Mouse (Mus musculus) cerebellum, postnatal 4 days (tissue): ENCODE data around the gene Fam57b.

Experiments
- DNase-seq, 2 experiments: peaks; one replicate each; pipeline ENCODE4 v3.0.0; 2022; ENCODE audit warnings: low spot score in 2 of 2, mixed read lengths in 1 of 2

Gene Fam57b

DNA sequence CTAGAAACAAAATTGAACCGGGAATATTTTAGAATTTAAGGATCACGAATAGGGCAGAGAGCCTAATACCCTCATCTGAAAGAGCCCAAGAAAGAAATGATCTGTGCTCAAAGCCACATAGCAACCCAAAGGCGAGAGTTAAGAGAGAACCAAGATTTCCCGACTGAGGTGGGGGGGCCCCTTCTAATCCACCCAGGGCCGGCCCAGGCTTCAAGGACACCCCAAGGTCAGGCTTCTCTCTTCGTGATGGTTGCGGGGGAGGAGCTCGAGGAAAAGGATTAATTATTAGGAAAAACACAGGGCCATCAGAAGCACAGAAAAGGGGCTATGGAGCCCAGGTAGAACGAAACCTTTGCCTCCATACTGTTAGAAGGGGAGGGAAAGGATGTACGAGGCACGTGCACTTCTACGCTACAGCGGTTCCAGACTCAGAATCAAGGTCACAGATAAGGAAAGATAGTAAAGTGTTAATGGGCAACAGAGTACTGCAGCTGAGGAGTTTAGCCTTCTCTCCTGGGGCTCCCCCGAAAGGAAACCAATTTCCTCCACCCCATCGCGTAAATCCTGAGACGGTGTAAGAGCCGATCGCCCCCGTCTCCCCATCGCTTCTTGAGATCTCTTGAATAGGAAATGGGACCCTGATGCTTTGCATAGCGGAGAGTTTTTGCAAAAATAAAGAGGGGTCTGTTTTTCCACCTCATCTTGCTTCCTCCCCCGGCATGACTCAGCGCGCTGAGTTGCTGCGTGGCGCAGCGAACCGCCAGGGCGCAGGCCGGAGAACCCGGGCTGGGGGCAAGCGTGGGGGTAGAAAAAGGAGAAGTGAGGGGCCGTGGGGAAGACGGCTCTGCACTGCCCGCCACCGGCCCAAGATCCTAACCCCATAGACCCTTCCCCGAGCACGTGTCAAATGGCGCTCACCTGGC lies 920 bp downstream of the Fam57b start:
- DNase-seq, result no peak

DNA sequence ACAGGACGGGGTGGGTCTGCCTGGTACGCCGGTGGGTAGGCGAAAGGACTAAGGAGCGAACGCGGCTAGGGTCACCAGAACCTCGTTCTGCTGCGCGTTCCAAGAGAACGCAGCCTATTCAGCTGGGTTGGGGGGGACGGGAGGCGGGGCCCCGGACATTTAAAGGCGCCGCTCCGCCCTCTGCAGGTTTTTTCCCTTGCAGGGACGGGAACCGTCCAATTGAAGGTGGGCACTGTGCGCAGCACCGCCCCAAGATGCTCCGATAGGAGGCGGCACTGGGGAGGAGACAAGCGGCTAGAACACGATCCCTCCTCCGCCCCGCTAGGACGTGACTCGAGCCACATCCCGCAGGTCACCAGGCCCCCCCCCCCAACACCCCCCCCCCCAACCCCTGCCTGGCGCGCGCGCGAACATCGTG lies 1.6 kb downstream of the Fam57b start:
- peak; percentile 90 to 95 for DNase-seq

- DNase-seq, result peak in 1 of 2 experiments; percentile 77
These were observed 2.2 kb downstream of the Fam57b start for GRCm38 (mm10) chr7:126799468-126800268.

GRCm38 (mm10) chr7:126800269-126801056 lies 3.0 kb downstream of the Fam57b start:
- no peak for DNase-seq

DNA sequence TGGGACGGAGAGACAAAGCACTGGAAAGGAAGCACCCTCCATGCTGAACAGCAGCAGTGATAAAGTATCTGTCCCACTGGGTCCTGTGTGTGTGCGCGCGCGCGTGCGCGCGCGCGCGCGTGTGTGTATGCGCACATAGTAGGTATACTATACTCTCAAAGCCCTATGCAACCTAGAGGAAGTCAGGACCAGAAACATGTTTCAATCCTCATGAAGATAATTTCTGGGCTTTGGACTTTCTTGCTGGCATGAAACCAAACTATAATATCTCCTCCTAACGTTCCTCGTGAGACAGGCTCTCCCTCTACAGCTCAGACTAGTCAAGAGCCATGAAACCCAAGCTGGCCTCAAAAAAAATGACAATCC lies 3.6 kb downstream of the Fam57b start:
- no peak for DNase-seq

DNA sequence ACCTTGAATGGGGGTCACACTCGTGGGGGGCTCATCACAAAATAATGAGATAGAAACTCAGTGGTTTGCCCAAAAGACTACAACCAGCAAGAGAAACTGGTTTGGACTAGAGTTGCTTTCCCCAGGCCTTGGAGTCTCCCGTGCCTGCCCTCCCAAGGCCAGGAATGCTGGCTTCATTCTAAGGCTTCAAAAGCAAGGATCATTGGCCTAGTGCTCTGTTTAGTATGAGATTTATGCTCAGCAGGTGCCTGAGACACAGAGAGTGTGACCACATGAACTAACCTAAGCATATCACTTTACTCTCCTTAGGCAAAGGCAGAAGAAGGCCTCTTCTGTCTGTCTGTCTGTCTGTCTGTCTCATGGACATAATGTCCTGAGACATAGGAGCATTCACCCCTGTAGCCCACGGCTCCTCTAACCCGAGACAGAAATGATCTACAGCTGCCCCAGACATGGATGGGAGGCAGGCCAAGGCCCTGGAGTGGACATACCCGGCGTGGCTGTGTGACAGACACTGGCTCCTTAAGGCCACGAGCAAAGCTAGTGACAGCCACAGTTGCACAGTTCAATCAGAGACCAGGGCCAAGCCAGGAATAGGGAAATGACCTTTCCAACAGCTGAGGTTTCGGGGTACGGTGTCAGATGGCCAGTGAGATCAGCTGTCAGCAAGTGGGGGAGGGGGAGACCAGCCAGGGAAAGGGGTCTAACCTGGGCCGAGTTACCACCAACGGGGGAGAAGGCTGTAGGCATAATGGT lies 4.8 kb downstream of the Fam57b start:
- no peak for DNase-seq

GRCm38 (mm10) chr7:126803181-126803580 lies 5.7 kb downstream of the Fam57b start:
- no peak for DNase-seq

DNA sequence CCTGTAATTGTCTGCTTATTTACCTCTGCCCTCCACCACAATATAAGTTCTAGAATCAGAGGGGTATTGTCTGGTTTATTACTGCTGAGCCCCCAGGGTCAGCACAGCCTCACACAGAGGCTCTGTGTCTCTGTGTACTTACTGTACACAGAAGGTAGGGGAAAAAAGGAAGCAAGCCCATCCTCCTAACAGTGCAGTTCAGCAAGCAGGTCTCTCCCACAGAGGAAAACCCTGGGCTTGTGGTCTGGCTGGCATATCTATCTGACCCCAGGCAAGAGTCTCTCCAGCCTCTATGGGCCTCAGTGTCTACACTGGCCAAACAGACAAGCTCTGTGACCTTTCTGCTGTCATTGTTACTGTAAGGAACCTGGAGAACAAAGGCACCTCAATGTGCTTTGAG lies 6.3 kb downstream of the Fam57b start:
- DNase-seq, result no peak

GRCm38 (mm10) chr7:126806956-126807355 lies 9.5 kb downstream of the Fam57b start:
- DNase-seq, result no peak

- no peak for DNase-seq
These were observed 9.9 kb downstream of the Fam57b start for GRCm38 (mm10) chr7:126807405-126807804.

GRCm38 (mm10) chr7:126808703-126809455 lies 11.4 kb downstream of the Fam57b start:
- peak; percentile 66 to 85 for DNase-seq

- no peak for DNase-seq
These were observed 12.4 kb downstream of the Fam57b start for GRCm38 (mm10) chr7:126809723-126810369.

GRCm38 (mm10) chr7:126815726-126816222 lies 18.3 kb downstream of the Fam57b start:
- no peak for DNase-seq

DNA sequence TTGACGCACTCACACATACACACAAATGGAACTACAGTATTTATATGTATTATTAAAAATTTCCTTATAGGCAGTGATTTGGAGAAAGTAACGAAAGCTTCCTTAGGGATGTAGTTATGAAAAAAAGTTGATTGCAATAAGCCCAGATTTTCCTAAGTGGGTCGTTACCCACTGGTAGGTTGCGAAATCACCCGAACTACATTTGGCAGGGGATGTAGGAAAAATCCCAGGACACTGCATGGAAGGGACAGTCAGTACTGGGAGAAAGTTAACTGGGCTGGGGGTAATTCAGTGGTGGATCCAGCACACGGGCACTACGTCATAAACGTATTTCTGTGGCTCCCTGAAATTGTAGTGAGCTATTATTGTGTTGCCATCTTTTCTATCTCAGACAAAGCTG lies 19.0 kb downstream of the Fam57b start:
- no peak for DNase-seq

- DNase-seq, result no peak
These were observed 20.1 kb downstream of the Fam57b start for GRCm38 (mm10) chr7:126817595-126817994.

DNA sequence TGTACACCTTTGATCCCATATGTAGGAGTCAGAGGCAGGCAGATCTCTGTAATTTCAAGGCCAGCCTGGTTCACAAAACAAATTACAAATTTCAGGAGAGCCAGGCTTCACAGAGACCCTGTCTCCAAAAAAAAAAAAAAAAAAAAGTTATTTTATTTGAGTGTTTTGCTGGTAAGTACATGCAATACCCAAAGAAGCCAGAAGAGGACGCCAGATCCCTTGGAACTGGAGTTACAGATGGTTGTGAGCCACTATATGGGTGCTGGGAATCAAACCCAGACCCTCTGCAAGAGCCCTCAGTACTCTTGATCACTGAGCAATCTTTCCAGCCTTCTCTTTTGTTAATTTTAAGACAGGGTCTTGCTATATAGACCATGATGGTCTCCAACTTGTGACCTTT lies 21.4 kb downstream of the Fam57b start:
- DNase-seq, result no peak

- DNase-seq, result peak; percentile 76 to 91
These were observed 24.5 kb downstream of the Fam57b start for GRCm38 (mm10) chr7:126821835-126822511.

DNA sequence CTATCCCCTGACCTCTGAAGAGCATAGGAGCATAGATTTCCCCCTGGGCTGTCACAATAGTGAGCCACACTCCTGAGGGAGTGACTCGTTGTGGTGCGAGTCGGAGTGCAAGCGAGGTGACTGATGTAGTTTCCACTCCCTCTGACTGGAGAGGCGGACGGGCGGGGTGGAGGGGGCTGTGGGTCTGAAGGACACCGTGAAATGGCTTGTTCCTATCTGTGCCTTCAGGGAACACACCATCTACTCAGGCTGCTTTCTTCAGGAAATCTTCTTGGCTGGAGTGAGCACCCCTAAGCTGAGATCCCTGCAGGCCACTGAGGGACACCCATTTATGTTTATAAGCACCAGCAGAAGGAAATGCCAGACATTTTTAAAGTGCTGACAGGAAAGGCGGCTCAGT lies 25.3 kb downstream of the Fam57b start:
- DNase-seq, result no peak

- DNase-seq, result peak in 1 of 2 experiments; percentile 61
These were observed 25.8 kb downstream of the Fam57b start for GRCm38 (mm10) chr7:126823202-126823711.
